Mouse (Mus musculus) retina, postnatal 1 day (tissue): ENCODE data around the gene Palb2.

Experiments used
- DNase-seq: peaks from one replicate; pipeline ENCODE4 v3.0.0-alpha.2; 2012

Palb2 gene

DNA sequence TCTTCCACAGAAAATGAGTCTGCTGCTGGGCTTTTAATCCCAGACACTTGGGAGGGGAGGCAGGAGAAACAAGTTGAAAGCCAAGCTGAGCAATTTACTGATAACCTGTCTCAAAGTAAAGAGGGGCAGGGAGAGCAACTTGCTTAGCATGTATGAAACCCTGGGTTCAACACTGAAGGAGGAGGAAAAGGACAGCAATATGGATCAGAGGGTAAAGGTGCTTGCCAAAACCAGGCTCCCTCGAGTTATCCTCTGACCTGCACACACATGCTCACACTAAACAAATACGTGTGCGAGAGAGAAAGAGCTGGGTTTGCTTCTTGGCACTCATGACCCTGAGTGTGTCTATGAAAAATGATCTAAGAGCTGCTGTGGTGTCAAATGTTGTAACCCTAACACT is 34.8 kb downstream of the Palb2 start:
- DNase-seq: no peak

GRCm38 (mm10) chr7:122094564-122095330 is 38.0 kb downstream of the Palb2 start:
- DNase-seq: no peak

GRCm38 (mm10) chr7:122087195-122087982 is 45.4 kb downstream of the Palb2 start:
- no peak for DNase-seq

GRCm38 (mm10) chr7:122081071-122081470 is 51.7 kb downstream of the Palb2 start:
- no peak for DNase-seq

- DNase-seq: no peak
These were observed 52.8 kb downstream of the Palb2 start for GRCm38 (mm10) chr7:122079798-122080554.

- DNase-seq: no peak
These were observed 58.4 kb downstream of the Palb2 start for GRCm38 (mm10) chr7:122074374-122074773.

GRCm38 (mm10) chr7:122067517-122068381 is 65.0 kb downstream of the Palb2 start:
- no peak for DNase-seq

- DNase-seq: peak; percentile 99
These were observed 65.8 kb downstream of the Palb2 start, which contains the start of the genes Ubfd1 and Ears2 for GRCm38 (mm10) chr7:122066945-122067516. Gene Ubfd1, plus strand, starts transcription at chr7:122067175. Gene Ears2, minus strand, starts transcription at chr7:122067263.

- no peak for DNase-seq
These were observed 66.5 kb downstream of the Palb2 start for GRCm38 (mm10) chr7:122066102-122066944.

- DNase-seq: no peak
These were observed 67.1 kb downstream of the Palb2 start for GRCm38 (mm10) chr7:122065656-122066055.
